Mouse (Mus musculus) gastrocnemius, adult 8-10 months (tissue): ENCODE data around the gene Slco1c1. TPM values are rescaled to one million over a fixed set of nuclear protein-coding genes. Genes with fewer than 3 reads are reported as not detected.

Experiments
- DNase-seq, 2 experiments: peaks; one replicate each; pipeline ENCODE4 v3.0.0; 2022; ENCODE audit warnings: low spot score in 2 of 2
- total RNA-seq, 4 experiments: library from RNA; stranded (reverse); gene quantifications; 2 replicates each; pipeline ENCODE4 v1.2.4; 2022

The Slco1c1 gene
- total RNA-seq: not detected

- no peak for DNase-seq
Measured at GRCm38 (mm10) chr6:141523747-141524640, at the start of gene Slco1c1. TSS of gene Slco1c1 (plus strand) at chr6:141524368.

- no peak for DNase-seq
Measured at GRCm38 (mm10) chr6:141474696-141475095, 49.5 kb upstream of the Slco1c1 start.

- DNase-seq: peak in 1 of 2 experiments; percentile 4
Measured at GRCm38 (mm10) chr6:141485302-141486021, 38.7 kb upstream of the Slco1c1 start.

GRCm38 (mm10) chr6:141487266-141487665 lies 36.9 kb upstream of the Slco1c1 start:
- DNase-seq: no peak

- peak in 1 of 2 experiments; percentile 4 for DNase-seq
Measured at GRCm38 (mm10) chr6:141488619-141489018, 35.5 kb upstream of the Slco1c1 start.

- DNase-seq: no peak
Measured at GRCm38 (mm10) chr6:141494909-141495308, 29.3 kb upstream of the Slco1c1 start.

- DNase-seq: no peak
Measured at GRCm38 (mm10) chr6:141495634-141496418, 28.3 kb upstream of the Slco1c1 start.

- no peak for DNase-seq
Measured at GRCm38 (mm10) chr6:141499511-141499910, 24.7 kb upstream of the Slco1c1 start.

GRCm38 (mm10) chr6:141501171-141501570 lies 23.0 kb upstream of the Slco1c1 start:
- DNase-seq: no peak

- no peak for DNase-seq
Measured at GRCm38 (mm10) chr6:141522541-141522940, 1.6 kb upstream of the Slco1c1 start.

GRCm38 (mm10) chr6:141525787-141526186 lies 1.6 kb downstream of the Slco1c1 start:
- DNase-seq: no peak

GRCm38 (mm10) chr6:141530865-141531264 lies 6.7 kb downstream of the Slco1c1 start:
- DNase-seq: no peak

GRCm38 (mm10) chr6:141537298-141537697 lies 13.1 kb downstream of the Slco1c1 start:
- no peak for DNase-seq

- DNase-seq: no peak
Measured at GRCm38 (mm10) chr6:141541136-141541535, 17.0 kb downstream of the Slco1c1 start.

- no peak for DNase-seq
Measured at GRCm38 (mm10) chr6:141543344-141543743, 19.2 kb downstream of the Slco1c1 start.

GRCm38 (mm10) chr6:141558118-141558517 lies 34.0 kb downstream of the Slco1c1 start:
- no peak for DNase-seq

- no peak for DNase-seq
Measured at GRCm38 (mm10) chr6:141567366-141567765, 43.2 kb downstream of the Slco1c1 start.

GRCm38 (mm10) chr6:141567852-141568558 lies 43.8 kb downstream of the Slco1c1 start:
- DNase-seq: no peak

GRCm38 (mm10) chr6:141568559-141568946 lies 44.4 kb downstream of the Slco1c1 start:
- no peak for DNase-seq

- DNase-seq: no peak
Measured at GRCm38 (mm10) chr6:141576646-141577200, 52.6 kb downstream of the Slco1c1 start.
